In the genomic region with DNA sequence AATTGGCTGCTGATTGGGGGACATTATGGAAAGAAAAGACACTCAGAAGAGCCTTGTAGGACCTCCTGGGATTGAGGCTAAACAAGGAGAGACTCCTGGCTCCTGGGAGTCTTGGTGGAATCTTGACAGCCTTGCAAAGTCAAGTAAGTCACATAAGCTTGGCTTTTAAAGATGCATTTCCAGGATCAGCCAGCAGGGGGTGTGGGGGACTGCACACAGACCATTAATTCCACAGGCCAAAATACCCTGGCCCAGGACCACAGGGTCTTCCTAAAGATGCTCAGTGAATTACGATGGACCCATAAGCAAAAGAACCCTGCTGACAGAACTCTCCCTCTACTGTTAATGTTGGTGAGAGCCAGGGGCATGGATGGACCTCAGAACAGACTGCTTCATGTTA, we compare ENCODE assay signal across 9 mouse cellular contexts.
DNase-seq lines count a peak whose midpoint lies in the region; TF ChIP-seq lines count a peak whose summit lies in the region.
"Had no signal": no experiment of that assay in that cellular context is flagged by ENCODE, and none has a peak within 500 bp of the region (broad histone marks: within the 10 kb centered on the region; RNA-seq: fewer than 3 reads in every experiment).

No protein-coding gene starts in this region.

- no peaks in the 10 kb centered on the region for H3K4me1 ChIP-seq in testis, adult 2 months (ENCODE audit: control insufficient read depth, insufficient read depth, low read length)
- peaks cover 9% of the 10 kb centered on the region for H3K4me1 ChIP-seq in small intestine, adult 2 months (ENCODE audit: control insufficient read depth, insufficient read depth, insufficient read length, low read length)

- no peak overlapping the region for H3K4me3 ChIP-seq in testis, adult 2 months (ENCODE audit: control insufficient read depth, low read depth, low read length)
- no peak overlapping the region for H3K4me3 ChIP-seq in small intestine, adult 2 months (ENCODE audit: low read depth, low read length)
- H3K4me3 ChIP-seq: embryonic facial prominence, embryonic 12.5 days had no signal

- H3K36me3 ChIP-seq in testis, adult 2 months (ENCODE audit: control insufficient read depth, insufficient read depth, low read length), result no peaks in the 10 kb centered on the region
- H3K36me3 ChIP-seq in small intestine, adult 2 months (ENCODE audit: control insufficient read depth, insufficient read depth, low read length), result no peaks in the 10 kb centered on the region
- H3K36me3 ChIP-seq: embryonic facial prominence, embryonic 12.5 days had no signal

- intact Hi-C loops in heart, postnatal 14 days (cut with DNase I), result loop anchor here (5.0 kb wide), 1 partner anchor 75 kb away; no protein-coding TSS in a partner anchor

- no peaks in the 10 kb centered on the region for H3K27me3 ChIP-seq in testis, adult 2 months (ENCODE audit: control insufficient read depth, insufficient read depth, low read length)
- no peaks in the 10 kb centered on the region for H3K27me3 ChIP-seq in small intestine, adult 2 months (ENCODE audit: control insufficient read depth, insufficient read depth, low read length)

- no peak overlapping the region for H3K27ac ChIP-seq in testis, adult 2 months (ENCODE audit: control insufficient read depth, insufficient read depth, low read depth, low read length)
- H3K27ac ChIP-seq in small intestine, adult 2 months (ENCODE audit: insufficient read depth, low read depth, low read length), result no peak overlapping the region
- H3K27ac ChIP-seq: embryonic facial prominence, embryonic 12.5 days had no signal

- DNase-seq in heart, postnatal 14 days, result peak; percentile 42 to 71
- no peak for DNase-seq in heart, adult 9 months (ENCODE audit: low spot score in 2 of 2)
- DNase-seq in testis, postnatal 14 days (ENCODE audit: low spot score), result no peak
- DNase-seq in c-Kit-positive CD71-positive TER-119-positive erythroid progenitor cells, embryonic 14.5 days (ENCODE audit: low spot score), result peak; percentile 74
- peak; percentile 48 to 77 for DNase-seq in kidney, postnatal 36 days
- no peak for DNase-seq in urinary bladder, postnatal 4 days (ENCODE audit: low spot score in 2 of 2)

- TF ChIP-seq CTCF in testis, adult 2 months (IDR thresholded peaks at IDR 0.05; ENCODE audit: control insufficient read depth, insufficient read depth, insufficient replicate concordance, low read depth, low read length), result peak; percentile 62; the same call in 1 of the 2 replicates
- TF ChIP-seq CTCF in small intestine, adult 2 months (IDR thresholded peaks at IDR 0.05; ENCODE audit: extremely low read depth, insufficient read length, insufficient replicate concordance, low read depth, low read length), result peak; percentile 77; the same call in 1 of the 2 replicates

- WGBS in small intestine, adult 2 months, result 43% methylated on average over 1 of the region's 1 CpGs

- TF ChIP-seq POLR2A in testis, adult 2 months (IDR thresholded peaks at IDR 0.05; ENCODE audit: control insufficient read depth, low read depth, low read length), result no peak
- no peak for TF ChIP-seq POLR2A in small intestine, adult 2 months (IDR thresholded peaks at IDR 0.05; ENCODE audit: low read depth, low read length)

Comparison
In these comparisons a context has a peak if more than half of its experiments do, and no peak if none do; other contexts are left out.
1. DNase-seq: peak in heart, postnatal 14 days (2 of 2), c-Kit-positive CD71-positive TER-119-positive erythroid progenitor cells, embryonic 14.5 days (single experiment) and kidney, postnatal 36 days (2 of 2); none in heart, adult 9 months (0 of 2), testis, postnatal 14 days (single experiment) and urinary bladder, postnatal 4 days (0 of 2).